Mouse (Mus musculus): ENCODE data around the gene Tmem260.

DNA sequence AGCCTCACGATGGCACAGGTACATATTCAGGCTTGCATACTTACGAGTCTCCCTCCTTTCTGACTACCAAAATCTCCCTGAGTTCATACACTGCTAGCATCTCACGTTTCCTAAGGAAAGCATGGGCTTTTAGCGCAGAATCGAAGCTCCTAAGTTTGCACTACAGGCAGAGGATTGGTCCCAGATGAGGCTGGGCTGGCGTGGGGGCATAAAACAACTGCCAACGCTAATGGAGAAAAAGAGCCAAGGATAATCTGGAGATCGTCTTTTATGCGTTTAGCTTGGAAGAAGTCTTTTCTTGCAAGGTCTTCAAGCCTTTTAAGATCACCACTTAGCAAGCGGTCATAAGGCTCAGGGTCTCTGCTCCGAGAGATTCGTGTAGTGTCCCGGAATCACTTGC, 39.8 kb upstream of the Tmem260 start:
- TF ChIP-seq CTCF (IDR thresholded peaks at IDR 0.05) (no peak), EP300 (IDR thresholded peaks at IDR 0.05) (no peak)
